Mouse (Mus musculus): ENCODE data around the gene Dyx1c1.

Dyx1c1 gene

DNA sequence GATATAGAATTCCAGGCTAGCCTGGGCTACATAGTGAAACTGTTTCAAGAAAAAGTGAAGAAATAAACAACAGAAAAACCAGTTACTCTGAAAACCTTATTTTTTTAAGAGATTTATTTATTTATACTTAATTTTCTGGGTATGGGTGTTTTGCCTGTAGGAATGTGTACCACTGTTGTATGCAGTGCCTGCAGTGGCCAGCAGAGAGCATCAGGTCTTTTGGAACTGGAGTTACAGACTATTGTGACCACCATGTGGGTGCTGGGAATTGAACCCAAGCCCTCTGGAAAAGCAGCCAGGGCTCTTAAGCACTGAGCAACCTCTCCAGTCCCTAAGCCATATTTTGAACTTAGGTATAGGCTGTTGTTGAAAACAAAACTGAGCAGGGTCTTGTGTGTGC, 14.4 kb downstream of the Dyx1c1 start:
- no peak for DNase-seq (ENCODE audit: low read depth, low spot score)

DNA sequence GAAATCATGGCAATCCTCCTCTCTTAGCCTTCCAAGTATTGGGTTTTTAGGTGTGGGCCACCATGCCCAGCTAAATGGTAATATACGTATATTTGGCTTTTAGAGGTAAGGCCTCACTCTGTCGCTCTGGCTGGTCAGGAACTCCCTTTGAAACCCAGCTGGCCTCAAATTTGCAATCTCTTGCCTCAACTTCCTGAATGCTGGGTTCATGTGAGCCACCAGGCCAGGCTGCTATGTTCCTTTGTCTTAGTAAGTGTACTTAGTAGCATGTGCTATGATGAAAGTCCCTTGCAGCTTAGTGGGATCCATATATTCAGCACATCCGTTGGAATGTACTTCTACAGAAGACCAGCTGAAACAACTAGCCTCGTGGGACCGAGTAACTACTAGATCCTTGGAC, 16.1 kb downstream of the Dyx1c1 start:
- no peak for DNase-seq (ENCODE audit: low read depth, low spot score)

DNA sequence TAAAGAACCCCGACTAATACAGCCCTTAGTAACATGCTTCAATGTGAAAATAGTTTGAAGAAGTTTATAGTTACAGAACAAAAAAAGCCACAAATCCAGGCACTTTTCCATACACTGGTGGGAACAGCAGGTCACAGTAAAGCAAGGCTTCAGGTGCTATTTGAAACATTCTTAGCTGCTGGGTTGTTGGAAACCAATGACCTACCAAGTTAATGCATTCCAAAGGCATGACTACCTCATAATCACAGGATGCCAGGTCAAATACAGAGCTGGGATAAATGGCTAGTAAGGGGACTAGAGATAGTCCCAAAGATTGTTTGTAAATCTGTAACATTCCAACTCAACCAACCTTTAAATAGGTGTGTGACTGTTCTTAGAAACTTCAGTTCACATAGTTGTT, 16.7 kb downstream of the Dyx1c1 start:
- no peak for DNase-seq (ENCODE audit: low read depth, low spot score)

DNA sequence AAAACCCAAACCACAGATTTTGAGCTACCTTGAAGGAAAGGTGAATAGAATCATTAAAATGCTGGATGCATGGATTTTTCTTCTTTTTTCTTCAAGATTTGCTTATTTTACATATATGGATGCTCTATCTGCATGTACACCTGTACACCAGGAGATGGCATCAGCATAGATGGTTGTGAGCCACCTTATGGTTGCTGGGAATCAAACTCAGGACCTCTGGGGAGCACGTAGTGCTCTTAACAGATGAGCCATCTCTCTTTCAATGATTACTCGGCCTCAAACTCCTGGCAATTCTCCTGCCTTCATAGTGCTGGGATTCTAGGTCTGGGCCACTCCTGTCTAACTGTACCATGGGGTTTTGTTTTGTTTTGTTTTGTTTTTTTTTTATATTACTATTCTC, 24.5 kb downstream of the Dyx1c1 start:
- peak; percentile 36 for DNase-seq (ENCODE audit: low read depth, low spot score)

DNA sequence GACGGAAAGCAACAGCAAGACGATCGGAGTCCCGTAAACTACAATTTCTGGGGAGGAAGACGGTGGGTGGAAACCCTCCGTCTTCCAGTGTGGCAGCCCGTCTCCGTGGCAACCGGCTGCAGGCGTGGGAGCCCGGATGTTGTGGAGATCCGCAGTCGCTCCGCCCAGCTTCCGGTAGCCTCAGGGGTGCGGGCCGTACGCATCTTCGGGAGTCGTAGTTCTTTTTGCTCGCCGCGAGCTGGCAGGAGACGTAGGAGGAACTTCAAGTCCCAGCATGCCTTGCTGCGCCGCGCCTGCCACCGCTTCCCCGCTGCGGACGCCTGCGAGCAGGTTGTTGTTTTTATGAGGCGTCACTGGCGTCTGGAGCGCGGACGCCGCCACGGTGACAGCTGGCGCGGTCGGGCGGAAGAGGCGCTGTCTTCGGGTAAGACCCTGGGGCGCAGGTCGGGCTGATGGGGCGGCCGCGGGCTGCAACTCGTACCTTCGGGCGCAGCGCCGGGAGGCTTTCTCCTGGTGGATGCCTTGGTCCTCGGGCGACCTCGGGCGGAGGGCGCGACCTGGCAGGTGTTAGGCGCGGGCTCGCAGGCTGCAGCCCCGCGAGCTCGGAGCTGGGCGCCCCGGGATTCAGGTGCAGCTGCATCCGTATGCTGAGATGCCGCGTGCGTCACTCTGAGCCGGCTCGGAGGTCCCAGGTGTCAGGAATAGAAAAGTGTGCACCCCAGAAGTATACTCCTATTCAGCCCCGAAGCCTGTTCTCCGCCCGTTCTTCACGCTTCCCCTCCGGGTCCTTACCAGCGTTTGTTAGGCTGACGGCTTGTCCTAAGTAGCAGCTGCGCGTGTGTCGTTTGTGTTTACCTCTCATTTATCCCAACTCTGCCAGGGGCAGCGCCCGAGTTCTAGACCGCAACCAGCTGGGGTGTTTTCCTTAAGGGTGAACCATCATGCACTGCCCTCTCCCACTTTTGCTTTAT, 26.9 kb downstream of the Dyx1c1 start, which contains the start of the genes Ccpg1os and Ccpg1:
TSS of gene Ccpg1os (minus strand) at position 133 of the 971 bp plus-strand sequence.
TSS of gene Ccpg1 (plus strand) at position 180 of the 971 bp plus-strand sequence.
- peak; percentile 98 for DNase-seq (ENCODE audit: low read depth, low spot score)

DNA sequence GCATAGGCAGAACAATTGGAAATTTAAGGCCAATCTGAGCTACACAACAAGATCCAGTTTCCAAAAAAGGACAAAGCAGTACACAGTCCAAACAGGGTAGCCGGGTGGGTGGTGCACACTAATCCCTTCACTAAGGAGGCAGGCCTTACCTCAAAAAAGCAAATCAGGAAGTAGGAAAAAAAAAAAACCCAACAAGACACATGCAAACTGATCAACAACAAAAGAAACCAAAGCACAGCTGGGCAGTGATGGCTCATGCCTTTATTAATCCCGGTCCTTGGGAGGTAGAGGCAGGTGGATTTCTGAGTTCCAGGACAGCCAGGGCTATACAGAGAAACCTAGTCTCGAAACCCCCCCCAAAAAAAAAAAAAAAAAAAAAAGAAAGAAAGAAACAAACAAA, 29.1 kb downstream of the Dyx1c1 start:
- DNase-seq (ENCODE audit: low read depth, low spot score), result peak; percentile 56

DNA sequence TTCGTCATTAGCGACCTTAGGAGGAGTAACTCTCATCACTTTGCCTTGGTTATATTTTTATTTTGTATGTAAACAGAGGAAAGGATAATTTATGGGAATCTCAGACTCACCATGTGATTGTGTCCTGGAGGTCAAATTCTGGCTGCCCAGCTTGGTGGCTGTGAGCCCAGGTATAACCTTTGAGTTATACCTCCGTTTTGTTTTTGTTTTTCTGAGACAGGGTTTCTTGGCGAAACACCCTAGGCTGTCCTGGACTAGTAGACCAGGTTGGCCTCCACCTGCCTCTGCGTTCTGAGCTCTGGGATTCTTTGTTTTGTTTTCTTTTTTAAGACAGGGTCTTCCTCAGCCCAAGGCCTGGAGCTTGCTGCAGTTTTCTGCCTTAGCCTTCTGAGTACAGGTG, 30.1 kb downstream of the Dyx1c1 start:
- no peak for DNase-seq (ENCODE audit: low read depth, low spot score)

DNA sequence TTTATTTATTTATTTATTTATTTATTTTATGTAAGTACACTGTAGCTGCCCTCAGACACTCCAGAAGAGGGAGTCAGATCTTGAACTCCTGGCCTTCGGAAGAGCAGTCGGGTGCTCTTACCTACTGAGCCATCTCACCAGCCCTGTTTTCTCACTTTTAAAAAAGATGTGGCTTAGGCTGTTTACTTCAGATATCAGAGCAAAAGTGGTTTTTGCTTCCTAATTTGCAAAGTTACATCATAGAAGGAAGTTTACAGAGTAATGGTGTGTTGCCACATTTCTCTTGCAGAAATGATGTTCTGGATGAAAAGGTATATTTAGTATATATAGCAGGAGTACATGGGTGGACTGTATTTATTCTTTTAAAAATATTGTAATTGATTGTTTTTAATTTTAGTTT, 32.8 kb downstream of the Dyx1c1 start:
- no peak for DNase-seq (ENCODE audit: low read depth, low spot score)

DNA sequence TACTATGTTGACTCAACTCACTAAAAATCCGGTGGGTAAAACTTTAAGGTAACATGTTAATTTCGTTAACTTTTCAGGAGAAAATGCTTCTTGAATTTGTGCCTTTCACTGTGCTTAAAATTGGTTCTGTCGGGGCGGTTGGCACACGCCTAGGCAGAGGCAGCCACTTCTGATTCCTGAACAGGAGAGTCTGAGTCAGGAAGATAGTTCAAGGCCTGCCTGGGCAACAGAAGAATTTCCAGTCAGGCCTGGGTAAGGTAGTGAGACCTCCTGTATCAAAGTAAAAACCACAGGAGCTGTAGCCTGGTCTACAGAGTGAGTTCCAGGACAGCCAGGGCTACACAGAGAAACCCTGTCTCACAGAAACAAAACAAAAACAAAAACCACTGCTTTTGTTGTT, 34.0 kb downstream of the Dyx1c1 start:
- DNase-seq (ENCODE audit: low read depth, low spot score), result no peak

DNA sequence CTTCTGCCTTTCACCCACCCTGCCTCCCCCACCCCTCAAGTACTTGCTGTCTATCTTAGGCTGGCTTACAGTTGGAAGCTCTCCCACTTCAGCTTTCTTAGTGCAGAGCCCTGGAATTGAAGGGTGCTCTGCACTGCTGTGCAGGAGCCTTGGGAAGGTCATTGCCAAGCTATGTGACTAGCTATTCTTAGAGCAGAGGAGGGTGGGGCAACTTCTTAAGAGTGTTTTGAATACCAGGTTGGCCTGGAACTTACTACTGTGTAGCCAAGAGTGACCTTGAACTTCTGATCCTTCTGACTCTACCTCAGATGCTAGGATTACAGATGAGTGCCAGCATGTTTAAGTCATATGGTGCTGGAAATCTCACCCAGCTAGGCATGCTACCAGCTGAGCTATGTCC, 37.6 kb downstream of the Dyx1c1 start:
- DNase-seq (ENCODE audit: low read depth, low spot score), result no peak

DNA sequence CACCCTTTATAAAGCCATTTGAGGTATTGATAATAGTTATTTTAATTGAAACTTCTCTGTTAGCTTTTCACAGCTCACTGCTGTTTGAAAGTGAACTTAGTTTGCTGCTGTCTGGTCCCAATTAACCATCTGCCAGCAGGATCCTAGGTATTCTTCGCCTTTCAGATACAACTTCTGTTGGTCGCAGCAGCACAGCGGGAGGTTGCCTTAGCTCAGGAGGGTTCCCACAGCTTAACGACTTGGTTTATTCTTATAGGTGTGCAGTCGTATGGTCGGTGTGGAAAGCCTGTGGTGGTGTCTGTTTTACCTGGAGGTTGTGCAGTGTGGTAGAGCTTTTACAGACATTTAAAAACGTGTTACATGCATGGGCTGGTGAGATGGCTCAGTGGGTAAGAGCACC, 38.2 kb downstream of the Dyx1c1 start:
- no peak for DNase-seq (ENCODE audit: low read depth, low spot score)

DNA sequence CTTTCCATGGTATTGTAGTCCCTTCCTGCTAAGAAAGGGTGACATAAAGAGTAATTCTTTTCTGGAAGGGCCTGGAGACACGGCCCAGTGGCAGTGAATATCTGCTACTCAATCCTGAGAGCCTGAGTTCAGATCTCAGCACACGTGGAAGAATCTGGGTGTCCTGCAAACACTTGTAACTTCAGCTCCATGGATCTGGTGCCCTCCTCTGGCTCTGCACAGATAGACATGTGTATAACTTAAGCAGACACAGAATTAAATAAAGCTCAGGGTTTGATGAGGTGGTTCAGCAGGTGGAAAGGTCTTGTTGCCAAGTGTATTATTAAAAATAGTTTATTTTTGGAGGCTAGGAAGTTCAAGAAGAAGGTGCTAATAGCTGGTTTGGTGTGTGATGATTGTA, 41.9 kb downstream of the Dyx1c1 start:
- DNase-seq (ENCODE audit: low read depth, low spot score), result no peak

DNA sequence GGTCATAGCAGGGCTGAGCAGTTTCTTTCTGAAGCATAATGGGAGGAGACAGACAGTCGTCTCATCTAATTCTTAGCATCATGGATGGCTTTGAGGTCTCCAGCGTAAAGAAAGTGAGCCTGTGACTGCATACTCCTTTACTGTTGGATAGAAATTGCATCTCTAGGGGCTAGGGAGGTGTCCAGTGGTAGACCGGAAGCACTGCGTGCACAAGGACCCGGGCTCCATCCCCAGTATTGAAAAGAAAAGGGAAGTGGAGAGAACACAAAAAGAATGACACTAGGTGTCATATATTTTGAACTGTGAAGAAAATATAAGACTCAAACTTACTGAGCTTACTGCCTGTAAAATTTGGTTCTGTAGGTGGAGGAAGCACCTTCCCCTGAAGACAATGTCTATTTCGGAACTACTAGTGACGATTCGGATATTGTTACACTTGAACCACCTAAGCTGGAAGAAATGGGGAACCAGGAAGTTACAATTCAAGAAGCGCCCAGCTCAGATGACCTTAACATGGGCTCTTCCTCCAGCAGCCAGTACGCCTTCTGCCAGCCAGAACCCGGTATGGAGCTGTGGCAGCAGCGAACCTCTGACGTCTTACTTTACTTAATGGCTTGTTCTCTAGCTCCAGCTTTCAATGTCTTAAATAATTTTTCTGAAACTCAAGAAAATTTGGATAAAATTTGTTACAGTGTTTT, 42.9 kb downstream of the Dyx1c1 start:
- DNase-seq (ENCODE audit: low read depth, low spot score), result no peak

DNA sequence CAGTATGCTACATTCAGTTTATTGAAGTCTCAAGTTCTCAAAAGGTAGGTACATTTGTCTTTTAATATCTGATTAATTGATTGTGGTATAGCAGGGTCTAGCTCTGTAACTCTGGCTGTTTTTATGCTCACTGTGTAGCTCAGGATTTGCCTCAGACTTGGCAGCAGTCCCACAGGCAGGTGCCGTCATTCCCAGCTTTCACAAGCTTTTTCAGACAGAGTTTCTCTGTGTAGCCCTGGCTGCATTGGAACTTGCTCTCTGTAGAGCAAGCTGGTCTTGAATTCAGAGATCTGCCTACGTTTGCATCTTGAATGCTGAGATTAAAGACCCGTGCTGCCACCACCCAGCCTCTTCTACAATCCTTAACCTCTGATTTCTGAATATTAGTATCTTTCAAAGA, 43.6 kb downstream of the Dyx1c1 start:
- DNase-seq (ENCODE audit: low read depth, low spot score), result no peak

DNA sequence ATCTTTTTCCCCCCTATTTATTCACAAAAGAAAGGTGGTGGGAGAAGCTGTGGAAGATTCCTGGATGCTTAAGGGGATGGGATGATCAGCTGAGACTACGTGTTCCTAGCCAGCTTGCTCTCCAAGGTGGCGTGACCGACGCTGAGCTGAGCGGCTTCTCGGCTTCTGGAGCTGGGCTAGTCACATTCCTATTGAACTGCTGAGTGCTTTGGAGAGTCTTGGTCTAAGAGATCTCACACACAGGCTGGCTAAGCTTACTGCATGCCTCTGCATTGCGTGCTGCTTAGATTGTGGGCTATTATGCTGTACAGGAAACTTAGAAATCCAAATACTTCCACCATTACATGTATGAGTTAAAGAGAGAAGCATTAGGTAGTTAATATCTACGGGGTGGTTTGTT, 45.5 kb downstream of the Dyx1c1 start:
- no peak for DNase-seq (ENCODE audit: low read depth, low spot score)

DNA sequence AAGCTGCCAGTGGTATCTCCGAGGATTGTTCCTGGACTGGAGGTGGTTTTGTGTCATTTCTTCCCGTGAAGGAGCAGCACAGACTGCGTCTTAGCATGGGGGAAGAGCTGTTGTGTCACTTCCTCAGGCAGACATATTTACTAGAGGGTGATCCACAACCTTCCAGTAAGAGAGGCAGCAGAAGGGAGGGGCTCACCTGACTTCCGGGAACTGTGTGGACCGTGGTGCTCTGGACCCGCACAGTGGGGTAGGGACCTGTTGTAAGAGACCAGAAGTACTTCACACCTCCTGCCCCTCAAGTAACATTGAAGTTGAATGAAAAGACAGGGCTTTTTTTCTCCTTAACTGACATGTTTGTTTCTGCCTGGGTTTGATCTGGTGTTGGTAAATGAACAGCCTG, 46.5 kb downstream of the Dyx1c1 start:
- no peak for DNase-seq (ENCODE audit: low read depth, low spot score)

DNA sequence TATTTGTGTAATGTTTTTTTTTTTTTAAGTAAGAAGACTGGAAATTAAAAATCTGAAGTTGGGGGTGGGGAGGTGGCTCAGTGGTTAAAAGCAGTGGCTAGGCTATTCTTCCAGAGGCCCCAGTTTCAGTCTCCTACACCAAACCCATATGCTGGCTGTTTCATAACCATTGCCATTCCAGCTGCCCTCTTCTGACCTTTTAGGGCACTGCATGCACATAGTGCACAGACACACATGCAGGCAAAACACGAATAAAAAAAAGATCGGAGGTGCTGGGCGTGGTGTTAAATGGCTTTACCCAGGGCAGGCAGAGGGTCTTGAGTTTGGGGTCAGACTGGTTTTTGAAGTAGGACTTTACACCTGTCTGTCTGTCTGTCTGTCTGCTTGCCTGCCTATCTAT, 47.6 kb downstream of the Dyx1c1 start:
- no peak for DNase-seq (ENCODE audit: low read depth, low spot score)

DNA sequence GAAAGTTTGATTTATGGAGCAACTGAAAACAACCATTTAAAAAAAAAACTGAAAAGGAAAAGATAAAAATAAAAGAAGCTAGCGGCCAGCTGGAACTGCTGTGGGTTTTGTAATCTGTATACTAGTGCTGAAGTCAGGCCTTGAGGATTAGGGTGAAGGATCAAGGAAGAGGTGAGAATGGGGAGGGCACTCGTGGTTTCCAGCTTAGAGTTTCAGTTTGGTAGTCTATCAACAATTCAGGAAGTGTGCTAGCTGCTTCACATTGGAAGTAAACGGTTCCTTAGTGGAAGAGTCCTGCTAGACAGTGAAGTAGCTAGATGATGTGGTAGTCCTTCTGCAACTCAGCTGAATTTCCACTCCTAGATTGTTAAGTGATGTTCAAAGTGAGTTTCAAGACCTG, 49.8 kb downstream of the Dyx1c1 start:
- no peak for DNase-seq (ENCODE audit: low read depth, low spot score)

DNA sequence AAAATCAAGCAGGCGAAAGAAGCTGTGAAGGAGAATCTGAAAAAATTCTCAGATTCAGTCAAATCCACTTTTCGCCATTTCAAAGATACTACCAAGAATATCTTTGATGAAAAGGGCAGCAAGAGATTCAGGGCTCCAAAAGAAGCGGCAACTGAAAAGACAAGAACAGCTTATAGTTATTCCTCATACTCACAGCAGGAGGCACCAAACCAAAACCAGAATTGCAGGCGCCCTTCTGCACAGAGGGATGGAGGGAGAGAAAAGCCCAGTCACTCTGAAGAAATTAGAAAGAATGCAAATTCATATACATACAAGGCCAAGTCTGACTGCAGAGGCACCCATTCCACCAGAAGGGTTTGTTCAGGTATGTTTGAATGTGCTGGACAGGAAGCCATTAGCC, 54.0 kb downstream of the Dyx1c1 start:
- no peak for DNase-seq (ENCODE audit: low read depth, low spot score)

DNA sequence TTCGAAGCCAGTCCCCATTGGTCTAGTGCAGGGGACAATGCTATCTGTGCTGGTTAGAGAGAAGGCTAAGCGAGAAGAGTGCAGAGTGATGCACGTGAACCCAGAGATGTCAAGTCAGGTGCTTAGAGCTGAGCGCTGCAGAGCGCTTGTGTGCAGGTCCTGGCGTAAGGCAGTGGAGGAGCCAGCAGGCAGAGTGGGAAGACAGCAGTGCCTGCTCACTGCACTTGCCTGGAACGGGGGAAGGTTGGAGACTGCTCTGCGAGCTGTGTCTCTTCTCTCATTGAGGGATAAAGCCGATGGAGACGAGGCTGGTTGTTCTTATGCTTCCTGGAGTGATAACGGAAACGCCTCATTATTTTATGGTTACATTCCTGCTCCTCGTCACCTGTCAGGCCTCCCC, 56.1 kb downstream of the Dyx1c1 start:
- no peak for DNase-seq (ENCODE audit: low read depth, low spot score)

DNA sequence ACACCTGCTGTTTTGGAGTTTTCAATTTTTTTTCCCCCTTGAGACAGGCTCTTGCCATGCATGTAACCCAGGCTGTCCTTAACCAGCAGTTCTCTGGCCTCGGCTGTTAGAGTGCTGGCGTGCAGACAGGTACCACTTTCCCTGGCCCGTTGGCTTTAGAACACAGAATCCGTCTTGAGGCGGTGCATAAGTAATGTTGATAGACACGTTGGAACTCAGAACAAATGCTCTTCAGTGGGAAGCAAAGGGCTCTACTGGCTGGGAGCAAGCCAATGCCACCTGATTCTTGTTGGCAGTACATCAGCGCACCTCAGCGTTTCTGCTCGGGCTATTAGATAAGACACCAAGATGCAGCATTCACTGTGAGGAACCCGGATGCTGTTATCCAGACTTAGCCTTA, 61.3 kb downstream of the Dyx1c1 start:
- DNase-seq (ENCODE audit: low read depth, low spot score), result no peak

DNA sequence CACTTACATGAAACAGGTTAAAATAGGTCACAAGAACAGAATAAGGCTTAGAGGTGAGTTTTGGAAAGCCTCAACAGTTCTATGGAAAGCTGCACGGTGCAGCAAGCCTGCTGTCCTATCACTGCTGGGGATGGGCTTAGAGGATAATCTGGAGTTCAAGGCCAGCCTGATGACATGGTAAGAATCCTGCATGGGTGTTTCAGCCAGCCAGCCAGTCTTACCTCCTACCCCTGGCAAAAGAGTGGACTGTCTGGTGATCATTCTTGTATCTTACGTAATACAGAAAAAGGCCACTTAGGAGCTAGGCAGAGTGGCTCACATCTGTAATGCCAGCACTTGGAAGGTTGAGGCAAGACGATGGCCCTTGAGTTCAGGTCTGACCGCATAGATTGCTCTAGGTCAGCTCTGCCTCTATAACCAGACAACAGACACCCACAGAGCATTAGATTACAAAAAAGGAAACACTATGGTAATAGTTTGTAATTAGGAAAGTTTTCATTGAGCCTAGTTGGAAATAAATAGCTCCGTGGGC, 62.0 kb downstream of the Dyx1c1 start:
- DNase-seq (ENCODE audit: low read depth, low spot score), result no peak

All from A20 (cell line).